In the genomic region with DNA sequence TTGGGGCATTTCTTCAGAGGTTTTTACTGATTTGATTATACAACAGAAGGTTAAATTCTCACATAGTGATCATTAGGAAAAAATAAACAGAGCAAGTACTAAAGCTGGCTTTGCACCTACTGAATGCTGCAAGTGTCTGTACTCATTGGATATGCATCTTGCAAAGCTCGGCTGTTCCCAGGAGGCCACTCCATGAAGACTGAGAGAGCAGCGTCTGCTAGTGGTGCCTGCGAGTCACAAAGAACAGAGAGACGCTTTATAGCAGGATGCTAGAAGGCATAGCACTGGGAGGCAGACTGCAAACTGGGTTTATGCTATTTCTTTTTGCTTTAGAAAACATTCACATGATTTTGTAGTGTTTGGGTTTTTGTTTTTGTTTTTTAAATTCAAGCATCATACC, we compare ENCODE assay signal across 11 mouse cellular contexts.
DNase-seq lines count a peak whose midpoint lies in the region; ATAC-seq lines count a peak whose summit lies in the region.
"Had no signal": no experiment of that assay in that cellular context is flagged by ENCODE, and none has a peak within 500 bp of the region (broad histone marks: within the 10 kb centered on the region; RNA-seq: fewer than 3 reads in every experiment).

No protein-coding gene starts in this region.

- H3K27ac ChIP-seq in forebrain, embryonic 15.5 days (replicated peaks), result peak overlapping the region; percentile 54
- H3K27ac ChIP-seq in neural tube, embryonic 12.5 days, result no peak overlapping the region
- H3K27ac ChIP-seq: limb, embryonic 13.5 days had no signal

- no peak overlapping the region for H3K9ac ChIP-seq in forebrain, embryonic 15.5 days (replicated peaks)
- H3K9ac ChIP-seq in neural tube, embryonic 12.5 days, result no peak overlapping the region
- H3K9ac ChIP-seq: limb, embryonic 13.5 days had no signal

- no peaks in the 10 kb centered on the region for H3K9me3 ChIP-seq in forebrain, embryonic 15.5 days
- H3K9me3 ChIP-seq in neural tube, embryonic 12.5 days, result no peaks in the 10 kb centered on the region
- H3K9me3 ChIP-seq: limb, embryonic 13.5 days had no signal

- WGBS in forebrain, embryonic 15.5 days, result 6% methylated on average over 4 of the region's 4 CpGs
- 15% methylated on average over 4 of the region's 4 CpGs for WGBS in neural tube, embryonic 12.5 days

- H3K4me1 ChIP-seq in forebrain, embryonic 15.5 days, result peaks cover 9% of the 10 kb centered on the region
- no peaks in the 10 kb centered on the region; the same call in 1 of the 2 replicates for H3K4me1 ChIP-seq in neural tube, embryonic 12.5 days
- H3K4me1 ChIP-seq: limb, embryonic 13.5 days had no signal

- H3K36me3 ChIP-seq in forebrain, embryonic 15.5 days, result no peaks in the 10 kb centered on the region
- H3K36me3 ChIP-seq in neural tube, embryonic 12.5 days, result no peaks in the 10 kb centered on the region
- H3K36me3 ChIP-seq: limb, embryonic 13.5 days had no signal

- H3K4me2 ChIP-seq in forebrain, embryonic 15.5 days (replicated peaks), result no peak overlapping the region
- no peak overlapping the region for H3K4me2 ChIP-seq in neural tube, embryonic 12.5 days (replicated peaks)
- H3K4me2 ChIP-seq: heart, embryonic 11.5 days; limb, embryonic 13.5 days had no signal

- DNase-seq in brain, embryonic 18.5 days (ENCODE audit: low read depth, low spot score), result peak; percentile 76
- peak; percentile 36 to 63 for DNase-seq in layer of hippocampus, postnatal 10 days (ENCODE audit: low spot score in 2 of 2)
- no peak for DNase-seq in adrenal gland, postnatal 25 days
- DNase-seq in ovary, postnatal 36 days (ENCODE audit: low spot score), result no peak
- no peak for DNase-seq in ovary, adult 18-20 months (ENCODE audit: low spot score)
- DNase-seq in urinary bladder, postnatal 25 days (ENCODE audit: low spot score), result no peak
- DNase-seq: cerebellum, adult 11 months had no signal

- no peaks in the 10 kb centered on the region for H3K27me3 ChIP-seq in forebrain, embryonic 15.5 days
- H3K27me3 ChIP-seq in neural tube, embryonic 12.5 days (replicated peaks), result no peaks in the 10 kb centered on the region
- H3K27me3 ChIP-seq: limb, embryonic 13.5 days had no signal

- peak; percentile 94 for ATAC-seq in forebrain, embryonic 15.5 days (replicated peaks)
- ATAC-seq in neural tube, embryonic 12.5 days (ENCODE audit: low FRiP score, low read depth), result peak; percentile 58; the same call in 1 of the 2 replicates

- H3K4me3 ChIP-seq in forebrain, embryonic 15.5 days, result no peak overlapping the region
- no peak overlapping the region for H3K4me3 ChIP-seq in neural tube, embryonic 12.5 days
- H3K4me3 ChIP-seq: limb, embryonic 13.5 days had no signal

Comparison
In these comparisons a context has a peak if more than half of its experiments do, and no peak if none do; other contexts are left out.
1. DNase-seq: peak in brain, embryonic 18.5 days (single experiment) and layer of hippocampus, postnatal 10 days (2 of 2); none in adrenal gland, postnatal 25 days (single experiment), ovary, postnatal 36 days (single experiment), ovary, adult 18-20 months (single experiment) and urinary bladder, postnatal 25 days (single experiment).